Mouse (Mus musculus) left cerebral cortex, adult 18-20 months (tissue): ENCODE data around the gene Ddx27. TPM values are rescaled to one million over a fixed set of nuclear protein-coding genes. Genes with fewer than 3 reads are reported as not detected.
A peak's percentile ranks its signal among the peaks of the same experiment; 100 is the strongest.
"Not testable (repeated sequence)": the region's sequence is repeated elsewhere in the genome, so short reads cannot be mapped to it uniquely, and the experiment has no call there.

Experiments
- DNase-seq, 2 experiments: peaks; one replicate each; pipeline ENCODE4 v3.0.0; 2021 to 2022; ENCODE audit warnings: low spot score in 2 of 2, mixed read lengths in 1 of 2
- long read RNA-seq, 2 experiments: library from polyadenylated mRNA; stranded (forward); transcript quantifications; one replicate each; pipeline ENCODE4 v2.0.0; 2021
- total RNA-seq, 2 experiments: library from RNA; stranded (reverse); gene quantifications; 2 replicates each; pipeline ENCODE4 v1.2.3; 2021

Gene Ddx27
- total RNA-seq: 10 to 100 TPM; 27.8 to 28.6 TPM
- long read RNA-seq, experiment 1, transcript Ddx27-201 (21 exons, 2,714 nt): major isoform, 32 of 43 reads
- long read RNA-seq, experiment 1, partial matches to known transcripts: 7 of 43 reads
- long read RNA-seq, experiment 1, other reads (novel, unspliced or antisense): 3 of 43 reads
- long read RNA-seq, experiment 2, transcript Ddx27-201 (21 exons, 2,714 nt): major isoform, 18 of 28 reads
- long read RNA-seq, experiment 2, partial matches to known transcripts: 5 of 28 reads
- long read RNA-seq, experiment 2, other reads (novel, unspliced or antisense): 5 of 28 reads

DNA sequence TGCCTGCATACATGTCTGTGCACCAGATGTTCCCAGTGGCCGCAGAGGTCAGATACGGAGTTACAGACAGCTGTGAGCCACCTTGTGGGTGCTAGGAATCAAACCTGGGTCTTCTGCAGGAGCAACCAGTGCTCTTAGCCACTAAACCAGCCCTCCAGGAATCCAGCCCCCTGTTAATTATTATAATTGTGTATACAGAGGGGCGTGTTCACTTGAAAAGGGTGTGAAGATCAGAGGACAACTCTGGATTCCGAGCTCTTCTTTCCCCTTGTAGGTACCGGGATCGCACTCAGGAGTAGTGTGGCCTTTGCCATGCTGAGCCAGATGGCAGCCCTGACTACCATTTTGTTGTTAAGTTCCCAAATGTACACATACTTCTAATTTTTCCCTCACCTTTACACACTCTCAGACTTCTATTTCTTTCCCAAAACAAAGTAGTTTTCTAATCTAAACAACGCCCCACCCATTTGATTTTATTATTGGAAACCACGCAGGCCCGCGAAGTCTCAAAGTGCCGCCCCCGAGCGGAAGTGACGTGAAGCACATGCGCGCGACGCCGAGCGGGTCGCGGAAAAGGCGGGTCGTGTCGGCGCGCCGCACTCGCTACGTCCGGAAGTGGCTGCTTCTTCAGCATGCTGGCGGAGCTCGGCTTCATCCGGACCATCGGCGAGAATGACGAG, at the start of gene Ddx27:
TSS of gene Ddx27 (plus strand) at position 492 of the 680 bp plus-strand sequence.
- DNase-seq: peak; percentile 95 to 96

DNA sequence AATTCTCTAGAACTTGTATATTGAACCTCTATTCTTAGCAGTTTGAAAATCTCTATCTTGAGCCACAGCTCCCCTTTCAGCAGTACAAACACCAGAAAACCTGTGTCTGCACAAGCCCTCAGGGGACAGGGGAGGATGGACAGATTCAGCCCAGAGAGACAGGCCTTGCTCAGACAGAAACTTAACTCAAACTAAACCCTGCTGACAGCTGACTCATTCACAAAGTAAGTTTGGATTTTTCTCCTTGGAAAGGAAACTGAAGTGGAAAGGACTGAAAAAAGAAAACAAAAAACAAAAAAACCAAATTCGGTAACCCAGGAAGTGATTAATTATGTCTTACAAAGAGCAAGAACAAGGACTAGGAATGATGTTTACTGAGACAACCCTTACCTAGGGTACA, 41.8 kb upstream of the Ddx27 start:
- no peak for DNase-seq

DNA sequence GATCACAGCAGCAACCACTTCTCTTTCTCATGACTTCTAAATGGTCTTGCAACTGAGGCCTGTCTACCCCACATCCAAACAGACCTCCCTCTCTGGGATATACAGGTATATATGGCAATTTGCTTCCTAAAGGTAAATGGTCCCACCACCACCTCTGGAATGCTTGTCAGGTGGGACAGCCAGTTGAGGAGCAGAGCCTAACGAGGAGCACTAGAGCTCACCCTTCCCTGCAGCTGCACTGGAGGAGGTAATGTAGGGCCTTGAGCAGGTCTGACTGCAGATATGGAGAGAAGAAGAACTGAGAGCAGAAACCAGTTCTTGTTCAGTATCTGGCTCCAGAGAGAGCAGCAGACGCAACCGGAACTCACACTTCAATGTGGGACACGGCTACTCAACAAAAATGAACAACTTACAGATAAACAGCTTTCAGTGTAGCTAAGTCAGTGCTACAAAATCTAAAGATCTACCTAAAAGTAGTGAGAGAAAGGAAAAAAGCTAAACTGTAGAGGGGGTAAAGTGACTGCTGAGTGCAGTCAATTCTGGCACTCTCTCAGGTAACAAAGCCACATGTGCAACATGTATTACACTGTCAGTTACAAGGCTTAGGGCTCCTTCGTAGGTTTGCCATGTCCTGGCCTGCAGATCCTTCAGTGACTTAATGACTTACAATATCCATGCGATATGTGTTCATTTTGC, 40.7 kb upstream of the Ddx27 start:
- no peak for DNase-seq

GRCm38 (mm10) chr2:166976356-166976755, 38.6 kb upstream of the Ddx27 start:
- DNase-seq: no peak

DNA sequence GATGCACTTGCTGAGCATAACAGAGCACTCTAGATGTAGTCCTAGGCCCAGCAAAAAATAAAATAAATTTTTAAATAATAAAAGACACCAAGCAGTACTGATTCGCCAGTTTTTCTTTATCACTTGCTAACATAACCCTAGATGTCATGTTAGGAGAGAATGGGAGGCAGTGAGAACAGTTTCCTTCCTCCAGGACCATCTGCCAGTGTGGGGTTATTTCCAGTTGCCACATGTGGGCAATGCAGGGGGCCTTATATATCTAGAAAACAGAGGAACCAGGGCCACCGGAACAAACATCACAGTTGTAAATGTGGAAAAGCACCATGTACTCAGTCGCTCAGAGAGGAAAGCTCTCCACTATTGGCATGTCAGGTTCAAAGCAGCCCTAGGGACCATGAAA, 37.5 kb upstream of the Ddx27 start:
- no peak for DNase-seq

DNA sequence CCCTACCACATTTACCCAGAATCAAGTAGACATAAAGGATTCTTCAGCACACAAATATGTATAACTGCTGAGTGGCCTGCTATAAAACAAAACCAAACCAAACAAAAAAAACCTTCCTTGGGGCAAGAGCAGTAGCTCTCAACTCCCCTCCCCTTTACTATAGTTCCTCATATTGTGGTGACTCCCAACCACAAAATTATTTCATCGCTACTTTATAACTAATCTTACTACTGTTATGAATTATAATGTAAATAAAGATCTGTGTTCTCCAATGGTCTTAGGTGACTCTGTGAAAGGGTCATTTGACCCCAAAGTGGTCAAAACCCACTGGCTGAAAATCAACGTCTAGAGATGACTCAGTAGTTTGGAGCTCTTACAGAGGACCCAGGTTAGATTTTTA, 34.8 kb upstream of the Ddx27 start:
- no peak for DNase-seq

GRCm38 (mm10) chr2:166983351-166983894, 31.6 kb upstream of the Ddx27 start:
- DNase-seq: no peak

DNA sequence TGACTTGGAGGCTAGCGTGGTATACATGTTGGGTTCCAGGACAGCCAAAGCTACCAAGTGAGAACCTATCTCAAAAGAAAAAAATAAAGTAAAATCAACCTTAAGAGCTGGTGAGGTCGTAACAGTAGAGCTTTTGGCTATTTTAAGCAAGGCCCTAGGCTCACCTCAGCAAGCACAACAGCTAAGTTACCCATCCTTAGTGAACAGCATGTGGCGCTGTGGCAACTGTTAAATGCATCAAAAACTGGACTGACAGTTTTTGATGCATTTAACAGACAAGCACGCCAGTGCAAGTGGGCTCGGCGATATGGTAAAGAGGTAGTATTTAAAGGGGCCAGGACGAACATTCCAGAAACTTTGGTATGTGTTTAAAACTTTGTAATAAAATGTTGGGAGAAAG, 24.1 kb upstream of the Ddx27 start:
- DNase-seq: no peak

GRCm38 (mm10) chr2:166991945-166992344, 23.0 kb upstream of the Ddx27 start:
- DNase-seq: no peak

GRCm38 (mm10) chr2:166995021-166995795, 19.8 kb upstream of the Ddx27 start:
- peak in 1 of 2 experiments; percentile 25 for DNase-seq

- DNase-seq: peak; percentile 91 to 96
These were observed 19.0 kb upstream of the Ddx27 start, which contains the start of gene Stau1 for GRCm38 (mm10) chr2:166995796-166996532. Gene Stau1 (minus strand): TSS chr2:166996299.

DNA sequence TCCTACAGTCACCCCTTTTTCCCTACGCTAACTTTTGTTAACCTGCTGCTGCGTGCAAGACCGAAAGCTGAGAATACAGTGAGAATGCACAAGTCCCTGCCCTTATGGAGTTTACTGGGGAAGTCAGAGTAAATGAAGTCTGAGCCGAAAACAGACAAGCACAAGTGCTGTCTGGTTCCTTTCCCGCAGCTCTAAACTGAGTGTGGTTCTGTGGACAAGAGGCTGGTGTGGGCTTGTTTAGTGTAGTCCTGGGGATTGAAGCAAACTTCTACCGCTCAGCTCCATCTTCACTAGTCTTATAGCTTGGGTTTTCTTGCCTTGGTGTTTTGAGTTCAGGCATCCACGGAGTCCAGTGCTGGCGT, 18.5 kb upstream of the Ddx27 start:
- peak in 1 of 2 experiments; percentile 19 for DNase-seq

GRCm38 (mm10) chr2:167001486-167001885, 13.5 kb upstream of the Ddx27 start:
- no peak for DNase-seq

DNA sequence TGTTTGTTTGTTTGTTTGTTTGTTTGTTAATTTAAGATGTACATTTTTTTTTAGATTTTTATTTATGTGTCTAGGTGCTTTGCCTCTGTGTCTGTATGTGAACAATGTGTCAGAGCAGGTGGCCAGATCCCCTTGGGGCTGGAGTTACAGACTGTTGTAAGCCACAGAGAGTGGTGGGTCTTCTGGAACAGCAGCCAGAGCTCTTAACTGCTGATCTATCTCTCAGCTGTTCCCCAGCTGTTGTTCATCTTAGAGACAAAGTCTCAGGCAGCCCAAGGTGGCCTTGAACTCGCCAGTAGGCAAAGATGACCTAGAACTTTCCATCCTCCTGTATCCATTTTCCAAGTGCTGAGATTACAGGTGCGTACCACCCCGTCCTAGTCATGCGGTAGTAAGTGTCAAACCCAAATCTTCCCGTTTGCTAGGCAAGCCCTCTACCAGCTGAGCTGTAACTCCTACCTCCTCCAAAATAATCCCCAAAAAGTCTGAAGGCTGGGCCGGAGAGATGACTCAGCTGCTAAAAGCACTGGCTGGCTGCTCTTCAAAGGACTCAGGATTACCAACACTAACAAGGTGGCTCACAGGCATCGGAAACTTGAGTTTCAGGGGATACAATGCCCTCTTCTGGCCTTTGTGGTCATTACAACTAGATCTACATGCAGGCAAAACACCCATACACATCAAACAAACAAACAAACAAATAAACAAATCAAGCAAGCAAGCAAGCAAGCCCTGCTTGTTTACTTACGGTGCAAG, 10.7 kb upstream of the Ddx27 start:
- peak; percentile 73 to 80 for DNase-seq

GRCm38 (mm10) chr2:167006355-167006754, 8.6 kb upstream of the Ddx27 start:
- DNase-seq: no peak

- DNase-seq: peak in 1 of 2 experiments; percentile 21
These were observed 7.9 kb upstream of the Ddx27 start for GRCm38 (mm10) chr2:167007001-167007491.

DNA sequence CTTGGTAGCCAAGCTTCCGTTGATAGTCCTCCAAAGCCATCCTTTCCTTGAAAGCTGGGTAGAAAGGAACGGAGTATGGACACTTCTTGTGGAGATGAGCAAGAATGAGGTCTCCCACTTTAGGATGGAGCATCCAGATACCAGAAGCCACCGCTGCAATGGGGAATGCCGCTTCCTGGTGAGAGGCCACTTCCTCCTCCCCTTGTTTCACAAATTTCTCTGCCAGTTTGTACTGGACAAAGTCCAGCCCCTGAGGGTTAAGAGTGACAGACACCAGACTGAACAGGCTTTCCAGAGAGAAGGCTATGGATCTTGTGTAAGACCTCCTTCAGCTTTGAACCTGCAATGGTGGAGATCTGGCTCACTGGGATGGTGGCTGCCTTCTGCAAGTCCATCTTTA, 7.4 kb upstream of the Ddx27 start:
- not testable (repeated sequence) for DNase-seq

DNA sequence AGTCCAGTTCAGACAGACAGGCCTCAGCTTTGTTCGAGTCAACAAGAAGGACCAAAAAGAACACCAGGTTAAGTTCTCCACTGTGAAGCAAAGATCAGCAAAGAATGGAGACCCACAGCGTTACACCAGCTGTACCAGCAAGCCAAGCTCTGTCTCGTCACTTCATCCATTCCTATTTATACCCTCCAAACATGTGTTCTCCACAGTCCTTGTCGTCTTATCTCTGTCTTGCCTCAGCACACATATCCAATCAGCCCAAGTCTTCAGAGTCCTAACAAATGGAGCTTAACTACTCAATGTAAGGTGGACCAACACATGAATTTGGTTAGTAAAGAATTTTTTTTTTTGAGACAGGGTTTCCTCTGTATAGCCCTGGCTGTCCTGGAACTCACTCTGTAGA, 5.5 kb upstream of the Ddx27 start:
- DNase-seq: no peak

GRCm38 (mm10) chr2:167010546-167010945, 4.4 kb upstream of the Ddx27 start:
- no peak for DNase-seq

GRCm38 (mm10) chr2:167015382-167015718, 357 bp downstream of the Ddx27 start:
- no peak for DNase-seq
